Mouse (Mus musculus) spleen, adult 2 months (tissue): ENCODE data around the gene Dab2.

Source experiments
- CTCF ChIP-seq: fragments of 200-500 bp; IDR thresholded peaks from 2 replicates; pipeline ENCODE4 v1.5.1; 2011; ENCODE audit warnings: mild to moderate bottlenecking, inconsistent platforms; ENCODE audit not compliant: insufficient read depth, insufficient read length, insufficient replicate concordance; ENCODE audit errors: extremely low read depth
- POLR2A ChIP-seq: fragments of 200-500 bp; IDR thresholded peaks from 2 replicates; pipeline ENCODE4 v1.6.1; 2011; ENCODE audit warnings: low read depth, low read length, inconsistent platforms

GRCm38 (mm10) chr15:6267147-6267758 lies 32.3 kb upstream of the Dab2 start:
- no peak for TF ChIP-seq POLR2A
- TF ChIP-seq CTCF = no peak
